Mouse (Mus musculus): Measurements from ENCODE around the gene Fbxl18. TPM values are rescaled to one million over a fixed set of nuclear protein-coding genes. Genes with fewer than 3 reads are reported as not detected.
A peak's percentile ranks its signal among the peaks of the same experiment; 100 is the strongest.

Fbxl18 gene
- polyA plus RNA-seq, 1 experiment from 2014 or later, result 10.3 TPM

GRCm38 (mm10) chr5:142875513-142875905 is 19.7 kb downstream of the Fbxl18 start:
- DNase-seq (ENCODE audit: low spot score) (no peak), ATAC-seq (replicated peaks; ENCODE audit: low FRiP score, low TSS enrichment, low read depth) (no peak)
- Histone ChIP-seq H3K27ac (ENCODE audit: low read depth) (no peak overlapping the region), H3K4me3 (ENCODE audit: low read depth, low read length) (no peak overlapping the region), H3K9ac (ENCODE audit: low read length) (no peak overlapping the region), H3K27me3 (replicated peaks; ENCODE audit: control insufficient read depth, insufficient read depth, low read length) (no peaks in the 10 kb centered on the region), H3K4me1 (replicated peaks; ENCODE audit: control insufficient read depth, insufficient read depth, low read length) (no peaks in the 10 kb centered on the region), H3K4me2 (ENCODE audit: low read length) (no peak overlapping the region), H3K9me3 (ENCODE audit: control insufficient read depth, low read length) (no peaks in the 10 kb centered on the region), H3K36me3 (ENCODE audit: control insufficient read depth, insufficient read depth, low read length) (peaks cover 31% of the 10 kb centered on the region)
- WGBS, result 95% methylated on average over 10 of the region's 10 CpGs

GRCm38 (mm10) chr5:142874791-142875512 is 20.3 kb downstream of the Fbxl18 start:
- DNase-seq (ENCODE audit: low spot score), result no peak
- no peak for ATAC-seq (replicated peaks; ENCODE audit: low FRiP score, low TSS enrichment, low read depth)
- Histone ChIP-seq H3K4me1 (replicated peaks; ENCODE audit: control insufficient read depth, insufficient read depth, low read length) (no peaks in the 10 kb centered on the region), H3K27ac (ENCODE audit: low read depth) (no peak overlapping the region), H3K9me3 (ENCODE audit: control insufficient read depth, low read length) (no peaks in the 10 kb centered on the region), H3K4me3 (ENCODE audit: low read depth, low read length) (no peak overlapping the region), H3K36me3 (ENCODE audit: control insufficient read depth, insufficient read depth, low read length) (peaks cover 33% of the 10 kb centered on the region), H3K27me3 (replicated peaks; ENCODE audit: control insufficient read depth, insufficient read depth, low read length) (no peaks in the 10 kb centered on the region), H3K9ac (ENCODE audit: low read length) (no peak overlapping the region), H3K4me2 (ENCODE audit: low read length) (no peak overlapping the region)
- WGBS, result 87% methylated on average over 13 of the region's 13 CpGs

DNA sequence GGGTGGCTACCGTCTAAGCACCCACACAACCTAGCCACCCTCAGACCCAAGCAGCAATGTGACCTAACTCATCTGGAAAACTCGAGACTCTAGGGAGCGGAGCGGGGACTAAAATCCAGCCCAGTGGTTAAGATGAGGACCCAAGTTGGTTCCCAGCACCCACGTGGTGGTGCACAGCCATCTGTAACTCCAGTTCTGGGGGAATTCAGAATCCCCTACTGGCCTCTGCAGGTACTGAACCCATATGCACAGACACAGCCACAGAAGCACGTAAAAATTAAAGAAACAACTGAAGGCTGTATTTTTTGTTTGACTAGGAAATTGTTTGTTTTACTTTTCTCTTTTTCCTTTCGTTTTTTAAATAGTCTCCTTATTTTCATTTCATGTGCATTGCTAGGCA is 21.5 kb downstream of the Fbxl18 start:
- no peak overlapping the region for H3K9ac ChIP-seq (ENCODE audit: low read length)
- no peaks in the 10 kb centered on the region for H3K4me1 ChIP-seq (replicated peaks; ENCODE audit: control insufficient read depth, insufficient read depth, low read length)
- H3K27ac ChIP-seq (ENCODE audit: low read depth), result no peak overlapping the region
- no peak overlapping the region for H3K4me2 ChIP-seq (ENCODE audit: low read length)
- DNase-seq (ENCODE audit: low spot score), result no peak
- no peak overlapping the region for H3K4me3 ChIP-seq (ENCODE audit: low read depth, low read length)
- 97% methylated on average over 7 of the region's 7 CpGs for WGBS
- ATAC-seq (replicated peaks; ENCODE audit: low FRiP score, low TSS enrichment, low read depth), result no peak
- no peaks in the 10 kb centered on the region for H3K9me3 ChIP-seq (ENCODE audit: control insufficient read depth, low read length)
- peaks cover 33% of the 10 kb centered on the region for H3K36me3 ChIP-seq (ENCODE audit: control insufficient read depth, insufficient read depth, low read length)
- H3K27me3 ChIP-seq (replicated peaks; ENCODE audit: control insufficient read depth, insufficient read depth, low read length), result no peaks in the 10 kb centered on the region

DNA sequence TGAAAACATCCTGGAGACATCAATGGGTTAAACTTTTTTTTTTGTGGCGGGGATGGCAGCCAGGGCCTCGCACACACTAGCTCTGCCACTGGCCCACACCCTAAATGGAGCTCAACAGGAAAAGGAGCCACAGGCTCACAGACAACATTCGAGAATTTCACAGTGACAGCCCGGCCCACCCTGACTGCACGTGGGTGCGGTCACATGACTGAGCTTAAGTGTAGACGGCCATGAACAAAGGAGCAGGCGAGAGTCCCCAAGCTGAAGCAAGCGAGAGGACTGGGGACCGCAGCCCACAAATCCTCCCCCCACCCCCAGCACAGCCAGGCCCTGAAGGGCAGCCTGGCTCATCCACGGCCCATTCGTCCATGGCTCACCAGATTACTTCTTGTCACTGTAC is 23.5 kb downstream of the Fbxl18 start:
- ATAC-seq (replicated peaks; ENCODE audit: low FRiP score, low TSS enrichment, low read depth) (no peak), DNase-seq (ENCODE audit: low spot score) (no peak)
- Histone ChIP-seq H3K4me1 (replicated peaks; ENCODE audit: control insufficient read depth, insufficient read depth, low read length) (no peaks in the 10 kb centered on the region), H3K9me3 (ENCODE audit: control insufficient read depth, low read length) (no peaks in the 10 kb centered on the region), H3K9ac (ENCODE audit: low read length) (no peak overlapping the region), H3K27me3 (replicated peaks; ENCODE audit: control insufficient read depth, insufficient read depth, low read length) (no peaks in the 10 kb centered on the region), H3K27ac (ENCODE audit: low read depth) (no peak overlapping the region), H3K4me2 (ENCODE audit: low read length) (no peak overlapping the region), H3K36me3 (ENCODE audit: control insufficient read depth, insufficient read depth, low read length) (peaks cover 22% of the 10 kb centered on the region), H3K4me3 (ENCODE audit: low read depth, low read length) (no peak overlapping the region)
- 67% methylated on average over 12 of the region's 12 CpGs for WGBS

DNA sequence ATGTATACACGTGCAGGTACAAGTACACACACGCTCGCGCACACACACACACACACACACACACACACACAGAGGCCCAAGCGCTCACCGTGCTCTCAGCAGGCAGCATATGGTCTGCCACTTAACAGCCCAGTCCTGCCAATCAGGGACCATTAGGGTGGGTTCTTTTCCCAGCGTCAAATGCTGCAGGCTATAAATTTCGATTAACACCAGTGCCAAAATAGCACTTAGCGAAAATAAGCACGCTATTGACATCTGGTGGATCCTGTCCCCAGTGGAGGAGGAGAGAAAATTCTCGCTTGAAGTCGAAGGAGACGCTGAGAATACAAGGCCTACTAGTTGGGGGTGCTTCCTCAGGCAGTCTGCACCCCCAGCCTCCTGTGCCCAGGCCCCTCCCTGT is 25.8 kb downstream of the Fbxl18 start:
- H3K9ac ChIP-seq (ENCODE audit: low read length), result no peak overlapping the region
- no peaks in the 10 kb centered on the region for H3K9me3 ChIP-seq (ENCODE audit: control insufficient read depth, low read length)
- no peak overlapping the region for H3K27ac ChIP-seq (ENCODE audit: low read depth)
- no peaks in the 10 kb centered on the region for H3K4me1 ChIP-seq (replicated peaks; ENCODE audit: control insufficient read depth, insufficient read depth, low read length)
- ATAC-seq (replicated peaks; ENCODE audit: low FRiP score, low TSS enrichment, low read depth) (no peak), DNase-seq (ENCODE audit: low spot score) (no peak)
- peaks cover 13% of the 10 kb centered on the region for H3K36me3 ChIP-seq (ENCODE audit: control insufficient read depth, insufficient read depth, low read length)
- WGBS, result 84% methylated on average over 13 of the region's 13 CpGs
- no peak overlapping the region for H3K4me3 ChIP-seq (ENCODE audit: low read depth, low read length)
- no peak overlapping the region for H3K4me2 ChIP-seq (ENCODE audit: low read length)
- no peaks in the 10 kb centered on the region for H3K27me3 ChIP-seq (replicated peaks; ENCODE audit: control insufficient read depth, insufficient read depth, low read length)

GRCm38 (mm10) chr5:142857763-142858229 is 37.4 kb downstream of the Fbxl18 start:
- Histone ChIP-seq H3K27ac (ENCODE audit: low read depth) (no peak overlapping the region), H3K4me2 (ENCODE audit: low read length) (no peak overlapping the region), H3K9me3 (ENCODE audit: control insufficient read depth, low read length) (no peaks in the 10 kb centered on the region), H3K9ac (ENCODE audit: low read length) (no peak overlapping the region), H3K4me3 (ENCODE audit: low read depth, low read length) (no peak overlapping the region), H3K27me3 (replicated peaks; ENCODE audit: control insufficient read depth, insufficient read depth, low read length) (no peaks in the 10 kb centered on the region), H3K36me3 (ENCODE audit: control insufficient read depth, insufficient read depth, low read length) (no peaks in the 10 kb centered on the region), H3K4me1 (replicated peaks; ENCODE audit: control insufficient read depth, insufficient read depth, low read length) (peaks cover 5% of the 10 kb centered on the region; the same call in 1 of the 2 replicates)
- no peak for DNase-seq (ENCODE audit: low spot score)
- ATAC-seq (replicated peaks; ENCODE audit: low FRiP score, low TSS enrichment, low read depth), result no peak
- 52% methylated on average over 16 of the region's 16 CpGs for WGBS

DNA sequence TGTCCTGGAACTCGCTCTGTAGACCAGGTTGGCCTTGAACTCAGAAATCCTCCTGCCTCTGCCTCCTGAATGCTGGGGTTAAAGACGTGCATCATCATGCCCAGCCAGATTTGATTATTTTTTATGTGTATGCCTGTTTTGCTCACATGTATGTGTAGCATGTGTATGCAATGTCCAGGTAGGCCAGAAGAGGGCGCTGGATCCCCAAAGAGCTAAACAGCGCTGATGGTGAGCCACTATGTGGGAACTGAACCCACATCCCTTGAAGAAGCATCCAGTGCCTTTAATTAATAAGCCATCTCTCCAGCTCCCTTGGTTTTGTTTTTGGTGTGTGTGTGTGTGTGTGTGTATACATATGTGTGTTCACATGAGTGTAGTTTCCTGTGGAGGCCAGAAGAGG is 38.8 kb downstream of the Fbxl18 start:
- H3K9ac ChIP-seq (ENCODE audit: low read length), result no peak overlapping the region
- ATAC-seq (replicated peaks; ENCODE audit: low FRiP score, low TSS enrichment, low read depth), result no peak
- H3K4me3 ChIP-seq (ENCODE audit: low read depth, low read length), result no peak overlapping the region

DNA sequence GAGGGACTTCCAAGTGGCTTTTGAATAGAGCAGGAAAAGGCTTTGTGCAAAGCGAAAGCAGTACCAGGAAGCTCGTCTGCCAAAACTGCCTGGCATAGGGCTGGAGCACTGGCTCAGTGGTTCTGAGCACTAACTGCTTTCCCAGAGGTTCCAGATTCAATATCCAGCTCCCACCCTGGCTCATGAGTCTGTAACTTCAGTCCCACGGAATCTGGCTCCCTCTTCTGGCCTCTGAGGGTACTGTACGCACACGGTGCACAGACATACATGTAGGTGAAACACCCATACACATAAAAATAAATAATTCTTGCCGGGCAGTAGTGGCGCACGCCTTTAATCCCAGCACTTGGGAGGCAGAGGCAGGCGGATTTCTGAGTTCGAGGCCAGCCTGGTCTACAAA is 40.3 kb downstream of the Fbxl18 start:
- peak; percentile 73 for DNase-seq (ENCODE audit: low spot score)
- no peaks in the 10 kb centered on the region for H3K9me3 ChIP-seq (ENCODE audit: control insufficient read depth, low read length)
- no peaks in the 10 kb centered on the region for H3K4me1 ChIP-seq (replicated peaks; ENCODE audit: control insufficient read depth, insufficient read depth, low read length)
- H3K27me3 ChIP-seq (replicated peaks; ENCODE audit: control insufficient read depth, insufficient read depth, low read length), result no peaks in the 10 kb centered on the region
- H3K9ac ChIP-seq (ENCODE audit: low read length), result no peak overlapping the region
- 82% methylated on average over 10 of the region's 10 CpGs for WGBS
- ATAC-seq (replicated peaks; ENCODE audit: low FRiP score, low TSS enrichment, low read depth), result no peak
- no peak overlapping the region for H3K4me3 ChIP-seq (ENCODE audit: low read depth, low read length)
- no peak overlapping the region for H3K4me2 ChIP-seq (ENCODE audit: low read length)
- no peak overlapping the region for H3K27ac ChIP-seq (ENCODE audit: low read depth)
- no peaks in the 10 kb centered on the region for H3K36me3 ChIP-seq (ENCODE audit: control insufficient read depth, insufficient read depth, low read length)

More for the DNA sequence above, 38.8 kb downstream of the Fbxl18 start:
- Histone ChIP-seq H3K27ac (ENCODE audit: low read depth) (no peak overlapping the region), H3K36me3 (ENCODE audit: control insufficient read depth, insufficient read depth, low read length) (no peaks in the 10 kb centered on the region), H3K4me2 (ENCODE audit: low read length) (no peak overlapping the region), H3K27me3 (replicated peaks; ENCODE audit: control insufficient read depth, insufficient read depth, low read length) (no peaks in the 10 kb centered on the region), H3K9me3 (ENCODE audit: control insufficient read depth, low read length) (no peaks in the 10 kb centered on the region), H3K4me1 (replicated peaks; ENCODE audit: control insufficient read depth, insufficient read depth, low read length) (no peaks in the 10 kb centered on the region)
- 76% methylated on average over 4 of the region's 4 CpGs for WGBS
- no peak for DNase-seq (ENCODE audit: low spot score)

- H3K4me2 ChIP-seq (ENCODE audit: low read length), result no peak overlapping the region
- WGBS, result 71% methylated on average over 6 of the region's 6 CpGs
- H3K27ac ChIP-seq (ENCODE audit: low read depth), result no peak overlapping the region
- no peak overlapping the region for H3K9ac ChIP-seq (ENCODE audit: low read length)
- no peaks in the 10 kb centered on the region for H3K9me3 ChIP-seq (ENCODE audit: control insufficient read depth, low read length)
- DNase-seq (ENCODE audit: low spot score), result no peak
- H3K36me3 ChIP-seq (ENCODE audit: control insufficient read depth, insufficient read depth, low read length), result no peaks in the 10 kb centered on the region
- no peaks in the 10 kb centered on the region for H3K27me3 ChIP-seq (replicated peaks; ENCODE audit: control insufficient read depth, insufficient read depth, low read length)
- no peak overlapping the region for H3K4me3 ChIP-seq (ENCODE audit: low read depth, low read length)
- H3K4me1 ChIP-seq (replicated peaks; ENCODE audit: control insufficient read depth, insufficient read depth, low read length), result no peaks in the 10 kb centered on the region
- ATAC-seq (replicated peaks; ENCODE audit: low FRiP score, low TSS enrichment, low read depth), result no peak
Measured at GRCm38 (mm10) chr5:142853585-142853984, 41.6 kb downstream of the Fbxl18 start.

All from intestine, embryonic 14.5 days (tissue).